Mouse (Mus musculus) heart, postnatal 0 days (tissue): Measurements from ENCODE around the gene Tec. TPM values are rescaled to one million over a fixed set of nuclear protein-coding genes. Genes with fewer than 3 reads are reported as not detected.

Source experiments
- ATAC-seq: fragments of 200-750 bp; cut with Nextera tagmentation; 2 replicates; pipeline ENCODE4 v1.8.0; 2017; ENCODE audit warnings: low read depth, moderate number of reproducible peaks, moderate library complexity; ENCODE audit not compliant: insufficient read depth
- DNase-seq: peaks from one replicate; pipeline ENCODE4 v3.0.0-alpha.2; 2016; ENCODE audit warnings: low spot score
- H3K27ac ChIP-seq: fragments of 300-500 bp; sonication (generic); 2 replicates; pipeline ENCODE4 v1.5.1; 2014; ENCODE audit warnings: low read depth, mild to moderate bottlenecking
- H3K27me3 ChIP-seq: fragments of 300-500 bp; sonication (generic); 2 replicates; pipeline ENCODE4 v1.6.1; 2014; ENCODE audit warnings: low read length, mixed read lengths; ENCODE audit not compliant: control insufficient read depth, insufficient read depth
- H3K36me3 ChIP-seq: fragments of 300-500 bp; sonication (generic); replicated peaks from 2 replicates; pipeline ENCODE4 v1.6.1; 2014; ENCODE audit warnings: low read length, mixed read lengths; ENCODE audit not compliant: control insufficient read depth, insufficient read depth
- H3K4me1 ChIP-seq: fragments of 300-500 bp; sonication (generic); 2 replicates; pipeline ENCODE4 v1.6.1; 2014; ENCODE audit warnings: antibody characterized with exemption; ENCODE audit not compliant: control insufficient read depth, insufficient read depth
- H3K4me2 ChIP-seq: fragments of 300-500 bp; sonication (generic); 2 replicates; pipeline ENCODE4 v1.6.1; 2014; ENCODE audit warnings: low read depth, mild to moderate bottlenecking, low read length, moderate library complexity
- H3K4me3 ChIP-seq: fragments of 300-500 bp; sonication (generic); 2 replicates; pipeline ENCODE4 v1.5.1; 2014; ENCODE audit warnings: low read depth, low read length
- H3K9ac ChIP-seq: fragments of 300-500 bp; sonication (generic); replicated peaks from 2 replicates; pipeline ENCODE4 v1.6.1; 2014; ENCODE audit warnings: low read depth, low read length, mixed read lengths
- H3K9me3 ChIP-seq: fragments of 300-500 bp; sonication (generic); replicated peaks from 2 replicates; pipeline ENCODE4 v1.6.1; 2016; ENCODE audit warnings: low read length; ENCODE audit not compliant: control insufficient read depth
- CTCF ChIP-seq: IDR thresholded peaks from 2 replicates; pipeline ENCODE4 v1.5.1; 2016; ENCODE audit warnings: antibody characterized with exemption, control low read depth, low read depth
- EP300 ChIP-seq: IDR thresholded peaks from 2 replicates; pipeline ENCODE4 v1.6.1; 2016; ENCODE audit warnings: antibody characterized with exemption, low read depth
- WGBS: fragments of 180-500 bp; shearing (Covaris S2); extraction: QIAGEN DNeasy Blood & Tissue Kit; methylation state at CpG from one replicate; pipeline ENCODE4 v1.1.7; 2014; 5-methylcytosine and 5-hydroxymethylcytosine counted together
- polyA plus RNA-seq: library from polyadenylated mRNA; unstranded; fragments of >200 nt; fragmentation: Nextera tagmentation; extraction: Ambion mirVana; gene quantifications from 2 replicates; pipeline ENCODE4 v1.2.1, GENCODE M21; 2015
- total RNA-seq: library from RNA; depleted of rRNA; stranded (reverse); fragments of >200 nt; gene quantifications from 2 replicates; pipeline ENCODE4 v1.2.3, GENCODE M21; 2014; ENCODE audit warnings: low replicate concordance

Gene Tec
- total and polyA plus RNA-seq, 2 experiments from 2014 or later, result 11.1 to 16.2 TPM

GRCm38 (mm10) chr5:72802851-72803250 lies 65.4 kb downstream of the Tec start:
- peak; percentile 60 for DNase-seq

GRCm38 (mm10) chr5:72798563-72798962 lies 69.7 kb downstream of the Tec start:
- Histone ChIP-seq H3K4me1 (peaks cover 20% of the 10 kb centered on the region), H3K27ac (no peak overlapping the region), H3K4me3 (no peak overlapping the region), H3K9ac (no peak overlapping the region), H3K27me3 (no peaks in the 10 kb centered on the region), H3K36me3 (no peaks in the 10 kb centered on the region), H3K9me3 (no peaks in the 10 kb centered on the region), H3K4me2 (no peak overlapping the region)
- TF ChIP-seq EP300, result no peak
- TF ChIP-seq CTCF, result no peak
- no peak for ATAC-seq
- WGBS, result 70% methylated on average over 4 of the region's 4 CpGs
- DNase-seq, result no peak

More at GRCm38 (mm10) chr5:72802851-72803250, 65.4 kb downstream of the Tec start:
- peak; percentile 78 for ATAC-seq
- Histone ChIP-seq H3K4me1 (peaks cover 15% of the 10 kb centered on the region), H3K9ac (no peak overlapping the region), H3K4me2 (no peak overlapping the region), H3K9me3 (no peaks in the 10 kb centered on the region), H3K27me3 (no peaks in the 10 kb centered on the region), H3K27ac (peak overlapping the region; percentile 49; the same call in 1 of the 2 replicates), H3K4me3 (no peak overlapping the region), H3K36me3 (no peaks in the 10 kb centered on the region)
- 29% methylated on average over 5 of the region's 5 CpGs for WGBS
- TF ChIP-seq EP300 (no peak), CTCF (no peak)

GRCm38 (mm10) chr5:72796186-72796613 lies 72.1 kb downstream of the Tec start:
- Histone ChIP-seq H3K27ac (peak overlapping the region; percentile 68), H3K4me2 (peak overlapping the region; percentile 66), H3K9ac (peak overlapping the region; percentile 62)

GRCm38 (mm10) chr5:72793309-72793850 lies 74.9 kb downstream of the Tec start:
- DNase-seq (no peak), ATAC-seq (no peak)
- Histone ChIP-seq H3K27ac (no peak overlapping the region), H3K4me1 (peaks cover 9% of the 10 kb centered on the region; the same call in 1 of the 2 replicates), H3K4me2 (no peak overlapping the region), H3K27me3 (no peaks in the 10 kb centered on the region), H3K9ac (no peak overlapping the region), H3K36me3 (no peaks in the 10 kb centered on the region), H3K4me3 (no peak overlapping the region), H3K9me3 (no peaks in the 10 kb centered on the region)
- TF ChIP-seq CTCF (no peak), EP300 (no peak)
- 82% methylated on average over 3 of the region's 3 CpGs for WGBS

More at GRCm38 (mm10) chr5:72796186-72796613, 72.1 kb downstream of the Tec start:
- peak overlapping the region; percentile 46 for H3K4me3 ChIP-seq
- peaks cover 14% of the 10 kb centered on the region; the same call in 1 of the 2 replicates for H3K4me1 ChIP-seq
- 18% methylated on average over 14 of the region's 14 CpGs for WGBS
- TF ChIP-seq EP300 (no peak), CTCF (no peak)
- DNase-seq, result peak; percentile 30
- H3K9me3 ChIP-seq, result no peaks in the 10 kb centered on the region
- peak; percentile 75 for ATAC-seq
- no peaks in the 10 kb centered on the region for H3K36me3 ChIP-seq
- no peaks in the 10 kb centered on the region for H3K27me3 ChIP-seq

- H3K36me3 ChIP-seq, result no peaks in the 10 kb centered on the region; the same call in 1 of the 2 replicates
- H3K9me3 ChIP-seq, result no peaks in the 10 kb centered on the region
- H3K27me3 ChIP-seq, result no peaks in the 10 kb centered on the region
- H3K4me2 ChIP-seq, result no peak overlapping the region
- H3K4me3 ChIP-seq, result no peak overlapping the region
- no peak for ATAC-seq
- H3K27ac ChIP-seq, result no peak overlapping the region
- WGBS, result 25% methylated on average over 6 of the region's 6 CpGs
- TF ChIP-seq CTCF, result no peak
- no peak for TF ChIP-seq EP300
- no peak for DNase-seq
- H3K9ac ChIP-seq, result no peak overlapping the region
- peaks cover 9% of the 10 kb centered on the region; the same call in 1 of the 2 replicates for H3K4me1 ChIP-seq
Measured at GRCm38 (mm10) chr5:72791789-72792188, 76.5 kb downstream of the Tec start.

- Histone ChIP-seq H3K36me3 (no peaks in the 10 kb centered on the region; the same call in 1 of the 2 replicates), H3K9ac (no peak overlapping the region), H3K27ac (no peak overlapping the region), H3K9me3 (no peaks in the 10 kb centered on the region), H3K4me1 (peaks cover 6% of the 10 kb centered on the region; the same call in 1 of the 2 replicates), H3K4me2 (no peak overlapping the region), H3K4me3 (no peak overlapping the region), H3K27me3 (no peaks in the 10 kb centered on the region)
- WGBS, result 66% methylated on average over 4 of the region's 4 CpGs
- DNase-seq (no peak), ATAC-seq (no peak)
- TF ChIP-seq CTCF, result no peak
- TF ChIP-seq EP300, result no peak
Measured at GRCm38 (mm10) chr5:72791386-72791785, 76.9 kb downstream of the Tec start.
